Mouse (Mus musculus): ENCODE results near the gene Invs. TPM values are rescaled to one million over a fixed set of nuclear protein-coding genes. Genes with fewer than 3 reads are reported as not detected.

Gene Invs
- polyA plus RNA-seq, 1 experiment from 2014 or later, result 5.8 TPM

- DNase-seq (ENCODE audit: low spot score) (peak; percentile 5), ATAC-seq (ENCODE audit: low read depth) (no peak; the same call in 1 of the 2 replicates)
- no peaks in the 10 kb centered on the region for H3K4me1 ChIP-seq (ENCODE audit: control insufficient read depth, insufficient read depth, low read length)
- 79% methylated on average over 5 of the region's 5 CpGs for WGBS
- peaks cover 14% of the 10 kb centered on the region for H3K36me3 ChIP-seq (ENCODE audit: control insufficient read depth, insufficient read depth, low read length)
- H3K27ac ChIP-seq (replicated peaks; ENCODE audit: low read depth, low read length), result no peak overlapping the region
- no peak overlapping the region for H3K9ac ChIP-seq (ENCODE audit: low read depth, low read length)
- no peaks in the 10 kb centered on the region for H3K9me3 ChIP-seq (ENCODE audit: control insufficient read depth, low read length)
- H3K4me2 ChIP-seq (ENCODE audit: low read depth, low read length), result no peak overlapping the region
- no peak overlapping the region for H3K4me3 ChIP-seq (ENCODE audit: low read depth, low read length)
- no peaks in the 10 kb centered on the region for H3K27me3 ChIP-seq (replicated peaks; ENCODE audit: control insufficient read depth, insufficient read depth, low read length)
Measured at GRCm38 (mm10) chr4:48287086-48287757, 7.7 kb downstream of the Invs start.

GRCm38 (mm10) chr4:48314814-48315213 lies 35.3 kb downstream of the Invs start:
- 81% methylated on average over 3 of the region's 3 CpGs for WGBS
- no peak overlapping the region for H3K4me3 ChIP-seq (ENCODE audit: low read depth, low read length)
- no peaks in the 10 kb centered on the region; the same call in 1 of the 2 replicates for H3K36me3 ChIP-seq (ENCODE audit: control insufficient read depth, insufficient read depth, low read length)
- no peaks in the 10 kb centered on the region for H3K27me3 ChIP-seq (replicated peaks; ENCODE audit: control insufficient read depth, insufficient read depth, low read length)
- no peaks in the 10 kb centered on the region for H3K4me1 ChIP-seq (ENCODE audit: control insufficient read depth, insufficient read depth, low read length)
- no peak overlapping the region for H3K4me2 ChIP-seq (ENCODE audit: low read depth, low read length)
- DNase-seq (ENCODE audit: low spot score) (no peak), ATAC-seq (ENCODE audit: low read depth) (no peak)
- H3K9me3 ChIP-seq (ENCODE audit: control insufficient read depth, low read length), result no peaks in the 10 kb centered on the region
- no peak overlapping the region for H3K9ac ChIP-seq (ENCODE audit: low read depth, low read length)
- H3K27ac ChIP-seq (replicated peaks; ENCODE audit: low read depth, low read length), result no peak overlapping the region

GRCm38 (mm10) chr4:48316036-48316435 lies 36.5 kb downstream of the Invs start:
- Histone ChIP-seq H3K9ac (ENCODE audit: low read depth, low read length) (no peak overlapping the region), H3K27me3 (replicated peaks; ENCODE audit: control insufficient read depth, insufficient read depth, low read length) (no peaks in the 10 kb centered on the region), H3K27ac (replicated peaks; ENCODE audit: low read depth, low read length) (no peak overlapping the region), H3K36me3 (ENCODE audit: control insufficient read depth, insufficient read depth, low read length) (no peaks in the 10 kb centered on the region), H3K4me3 (ENCODE audit: low read depth, low read length) (no peak overlapping the region), H3K4me1 (ENCODE audit: control insufficient read depth, insufficient read depth, low read length) (peaks cover 2% of the 10 kb centered on the region; the same call in 1 of the 2 replicates), H3K9me3 (ENCODE audit: control insufficient read depth, low read length) (no peaks in the 10 kb centered on the region), H3K4me2 (ENCODE audit: low read depth, low read length) (no peak overlapping the region)
- DNase-seq (ENCODE audit: low spot score) (no peak), ATAC-seq (ENCODE audit: low read depth) (no peak)
- WGBS, result 88% methylated on average over 3 of the region's 3 CpGs

- no peak overlapping the region for H3K27ac ChIP-seq (replicated peaks; ENCODE audit: low read depth, low read length)
- DNase-seq (ENCODE audit: low spot score) (peak; percentile 54), ATAC-seq (ENCODE audit: low read depth) (no peak)
- H3K4me1 ChIP-seq (ENCODE audit: control insufficient read depth, insufficient read depth, low read length), result peaks cover 4% of the 10 kb centered on the region; the same call in 1 of the 2 replicates
- H3K27me3 ChIP-seq (replicated peaks; ENCODE audit: control insufficient read depth, insufficient read depth, low read length), result no peaks in the 10 kb centered on the region
- no peaks in the 10 kb centered on the region for H3K9me3 ChIP-seq (ENCODE audit: control insufficient read depth, low read length)
- no peak overlapping the region for H3K9ac ChIP-seq (ENCODE audit: low read depth, low read length)
- H3K4me2 ChIP-seq (ENCODE audit: low read depth, low read length), result no peak overlapping the region
- no peak overlapping the region for H3K4me3 ChIP-seq (ENCODE audit: low read depth, low read length)
- H3K36me3 ChIP-seq (ENCODE audit: control insufficient read depth, insufficient read depth, low read length), result no peaks in the 10 kb centered on the region
- WGBS, result 66% methylated on average over 1 of the region's 1 CpGs
Measured at GRCm38 (mm10) chr4:48321276-48321675, 41.7 kb downstream of the Invs start.

- no peak for ATAC-seq (ENCODE audit: low read depth)
- H3K9me3 ChIP-seq (ENCODE audit: control insufficient read depth, low read length), result no peaks in the 10 kb centered on the region
- H3K27me3 ChIP-seq (replicated peaks; ENCODE audit: control insufficient read depth, insufficient read depth, low read length), result no peaks in the 10 kb centered on the region
- H3K36me3 ChIP-seq (ENCODE audit: control insufficient read depth, insufficient read depth, low read length), result no peaks in the 10 kb centered on the region
- peaks cover 4% of the 10 kb centered on the region; the same call in 1 of the 2 replicates for H3K4me1 ChIP-seq (ENCODE audit: control insufficient read depth, insufficient read depth, low read length)
- H3K9ac ChIP-seq (ENCODE audit: low read depth, low read length), result no peak overlapping the region
- no peak overlapping the region for H3K4me2 ChIP-seq (ENCODE audit: low read depth, low read length)
- 63% methylated on average over 1 of the region's 1 CpGs for WGBS
- no peak overlapping the region for H3K27ac ChIP-seq (replicated peaks; ENCODE audit: low read depth, low read length)
- no peak overlapping the region for H3K4me3 ChIP-seq (ENCODE audit: low read depth, low read length)
- DNase-seq (ENCODE audit: low spot score), result no peak
Measured at GRCm38 (mm10) chr4:48322095-48322494, 42.5 kb downstream of the Invs start.

- ATAC-seq (ENCODE audit: low read depth) (no peak), DNase-seq (ENCODE audit: low spot score) (no peak)
- H3K36me3 ChIP-seq (ENCODE audit: control insufficient read depth, insufficient read depth, low read length), result no peaks in the 10 kb centered on the region
- no peak overlapping the region for H3K9ac ChIP-seq (ENCODE audit: low read depth, low read length)
- H3K9me3 ChIP-seq (ENCODE audit: control insufficient read depth, low read length), result no peaks in the 10 kb centered on the region
- H3K4me3 ChIP-seq (ENCODE audit: low read depth, low read length), result no peak overlapping the region
- H3K4me2 ChIP-seq (ENCODE audit: low read depth, low read length), result no peak overlapping the region
- no peaks in the 10 kb centered on the region for H3K4me1 ChIP-seq (ENCODE audit: control insufficient read depth, insufficient read depth, low read length)
- no peak overlapping the region for H3K27ac ChIP-seq (replicated peaks; ENCODE audit: low read depth, low read length)
- no peaks in the 10 kb centered on the region for H3K27me3 ChIP-seq (replicated peaks; ENCODE audit: control insufficient read depth, insufficient read depth, low read length)
Measured at GRCm38 (mm10) chr4:48327192-48327591, 47.6 kb downstream of the Invs start.

GRCm38 (mm10) chr4:48328042-48328441 lies 48.5 kb downstream of the Invs start:
- no peak overlapping the region for H3K9ac ChIP-seq (ENCODE audit: low read depth, low read length)
- H3K4me1 ChIP-seq (ENCODE audit: control insufficient read depth, insufficient read depth, low read length), result no peaks in the 10 kb centered on the region
- DNase-seq (ENCODE audit: low spot score) (no peak), ATAC-seq (ENCODE audit: low read depth) (no peak)
- H3K4me2 ChIP-seq (ENCODE audit: low read depth, low read length), result no peak overlapping the region
- no peaks in the 10 kb centered on the region for H3K27me3 ChIP-seq (replicated peaks; ENCODE audit: control insufficient read depth, insufficient read depth, low read length)
- H3K9me3 ChIP-seq (ENCODE audit: control insufficient read depth, low read length), result no peaks in the 10 kb centered on the region
- 70% methylated on average over 2 of the region's 2 CpGs for WGBS
- no peak overlapping the region for H3K4me3 ChIP-seq (ENCODE audit: low read depth, low read length)
- H3K36me3 ChIP-seq (ENCODE audit: control insufficient read depth, insufficient read depth, low read length), result no peaks in the 10 kb centered on the region
- no peak overlapping the region for H3K27ac ChIP-seq (replicated peaks; ENCODE audit: low read depth, low read length)

- no peak overlapping the region for H3K4me2 ChIP-seq (ENCODE audit: low read depth, low read length)
- H3K9me3 ChIP-seq (ENCODE audit: control insufficient read depth, low read length), result no peaks in the 10 kb centered on the region
- 74% methylated on average over 6 of the region's 6 CpGs for WGBS
- H3K4me3 ChIP-seq (ENCODE audit: low read depth, low read length), result no peak overlapping the region
- no peaks in the 10 kb centered on the region for H3K36me3 ChIP-seq (ENCODE audit: control insufficient read depth, insufficient read depth, low read length)
- H3K27ac ChIP-seq (replicated peaks; ENCODE audit: low read depth, low read length), result no peak overlapping the region
- no peak overlapping the region for H3K9ac ChIP-seq (ENCODE audit: low read depth, low read length)
- ATAC-seq (ENCODE audit: low read depth) (no peak), DNase-seq (ENCODE audit: low spot score) (no peak)
- H3K4me1 ChIP-seq (ENCODE audit: control insufficient read depth, insufficient read depth, low read length), result no peaks in the 10 kb centered on the region
- no peaks in the 10 kb centered on the region for H3K27me3 ChIP-seq (replicated peaks; ENCODE audit: control insufficient read depth, insufficient read depth, low read length)
Measured at GRCm38 (mm10) chr4:48332453-48333051, 53.0 kb downstream of the Invs start.
